Mouse (Mus musculus): ENCODE results near the gene Efhb. TPM values are rescaled to one million over a fixed set of nuclear protein-coding genes. Genes with fewer than 3 reads are reported as not detected.
A peak's percentile ranks its signal among the peaks of the same experiment; 100 is the strongest.

The Efhb gene
- polyA plus RNA-seq (2014; fragmentation: Nextera tagmentation; extraction: Ambion mirVana): 0.26 and 0.65 TPM in 2 replicates

DNA sequence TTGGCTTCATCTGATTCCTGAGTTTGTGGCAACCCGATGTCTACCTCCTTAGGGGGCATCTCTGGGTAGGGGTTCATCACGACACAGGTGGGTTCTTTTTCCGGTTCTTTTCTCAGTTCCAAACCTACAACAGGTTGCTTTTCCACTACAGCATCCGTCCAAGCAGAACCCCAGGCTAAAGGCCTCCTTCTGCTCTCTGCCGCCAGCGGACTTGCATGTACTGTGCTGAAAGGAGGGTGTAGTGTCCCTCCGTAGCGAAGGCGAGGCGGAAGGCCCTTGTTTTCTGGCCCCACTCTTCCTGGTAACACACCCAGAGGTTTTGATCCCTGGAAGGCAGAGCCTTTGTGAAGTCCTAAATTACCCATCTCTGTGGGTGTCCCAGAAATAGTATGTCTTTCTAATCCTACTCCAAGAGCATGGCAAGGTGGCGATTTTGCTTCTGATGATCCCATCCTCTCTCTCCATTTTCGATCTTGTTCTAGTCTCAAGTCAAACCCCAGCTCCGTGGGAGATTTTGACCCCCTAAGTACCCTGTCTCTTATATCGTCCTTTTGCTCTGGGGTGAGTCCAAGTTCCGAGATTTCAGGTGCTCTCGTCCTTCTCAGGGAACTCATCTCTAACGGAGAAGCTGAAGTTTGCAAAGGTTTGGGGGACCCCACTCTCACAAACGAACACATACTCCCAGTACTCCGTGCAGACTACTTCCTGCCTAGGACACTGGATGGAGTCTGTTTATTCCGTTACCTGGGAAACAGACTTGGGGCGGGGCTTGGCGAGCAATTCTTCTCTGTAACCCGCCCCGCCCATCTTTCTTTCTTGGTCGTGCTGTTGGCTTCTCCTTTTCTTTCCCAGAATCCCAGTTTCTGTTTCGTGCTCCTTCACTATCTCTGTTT is at the start of gene Efhb:
Gene Efhb, minus strand, starts transcription at position 719 of the 893 bp plus-strand sequence.
- Histone ChIP-seq H3K9ac (ENCODE audit: low read length) (peak within 1 kb of the TSS; percentile 61), H3K4me3 (ENCODE audit: low read depth, low read length) (peak within 1 kb of the TSS; percentile 40), H3K27me3 (ENCODE audit: control insufficient read depth, insufficient read depth, low read length) (no peaks in the 10 kb centered on the region), H3K36me3 (ENCODE audit: control insufficient read depth, insufficient read depth, low read length) (no peaks in the 10 kb centered on the region), H3K9me3 (ENCODE audit: control insufficient read depth, low read length) (no peaks in the 10 kb centered on the region), H3K4me2 (peak within 1 kb of the TSS; percentile 65), H3K4me1 (ENCODE audit: control insufficient read depth, insufficient read depth, low read length) (peaks cover 4% of the 10 kb centered on the region), H3K27ac (ENCODE audit: low read depth, low read length) (no peak within 1 kb of the TSS)
- ATAC-seq (ENCODE audit: low FRiP score): peak; percentile 97
- WGBS: 24% methylated on average over 26 of the region's 26 CpGs
- peak; percentile 98 for DNase-seq (ENCODE audit: low spot score, missing footprints)

DNA sequence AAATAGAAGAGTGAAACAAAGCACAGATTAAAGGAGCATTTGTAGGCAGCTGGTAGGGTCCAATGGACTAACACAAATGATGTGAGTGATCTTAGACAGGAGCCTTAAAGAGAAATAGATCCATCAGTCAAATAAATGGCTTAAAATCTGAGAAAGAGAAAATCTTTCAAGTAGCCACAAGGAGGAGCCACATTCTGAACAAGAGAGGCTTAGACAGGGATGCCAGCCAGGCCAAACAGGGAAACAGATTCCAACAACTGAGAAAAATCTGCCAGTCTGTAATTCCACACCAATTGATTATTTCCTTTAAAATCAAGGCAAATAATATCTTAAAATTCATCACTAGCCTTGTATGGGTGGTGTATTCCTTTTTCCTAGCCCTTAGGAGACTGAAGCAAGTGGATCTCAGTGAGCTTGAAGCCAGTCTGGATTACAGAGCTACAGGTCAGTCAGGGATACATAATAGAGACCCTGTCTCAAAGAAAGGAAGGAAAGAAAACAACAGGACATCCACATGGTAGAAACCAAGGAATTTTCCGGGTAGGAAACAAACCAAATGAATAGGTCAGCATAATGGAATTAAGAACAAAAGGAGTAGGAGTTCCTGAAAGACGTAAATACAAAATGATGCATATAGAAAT is 49.3 kb upstream of the Efhb start:
- H3K4me1 ChIP-seq (ENCODE audit: control insufficient read depth, insufficient read depth, low read length): no peaks in the 10 kb centered on the region
- H3K4me3 ChIP-seq (ENCODE audit: low read depth, low read length): no peak overlapping the region
- 80% methylated on average over 2 of the region's 2 CpGs for WGBS
- no peaks in the 10 kb centered on the region for H3K36me3 ChIP-seq (ENCODE audit: control insufficient read depth, insufficient read depth, low read length)
- ATAC-seq (ENCODE audit: low FRiP score) (no peak), DNase-seq (ENCODE audit: low spot score, missing footprints) (peak; percentile 80)
- no peak overlapping the region for H3K27ac ChIP-seq (ENCODE audit: low read depth, low read length)
- H3K27me3 ChIP-seq (ENCODE audit: control insufficient read depth, insufficient read depth, low read length): no peaks in the 10 kb centered on the region
- H3K9me3 ChIP-seq (ENCODE audit: control insufficient read depth, low read length): no peaks in the 10 kb centered on the region
- no peak overlapping the region for H3K4me2 ChIP-seq
- H3K9ac ChIP-seq (ENCODE audit: low read length): no peak overlapping the region

DNA sequence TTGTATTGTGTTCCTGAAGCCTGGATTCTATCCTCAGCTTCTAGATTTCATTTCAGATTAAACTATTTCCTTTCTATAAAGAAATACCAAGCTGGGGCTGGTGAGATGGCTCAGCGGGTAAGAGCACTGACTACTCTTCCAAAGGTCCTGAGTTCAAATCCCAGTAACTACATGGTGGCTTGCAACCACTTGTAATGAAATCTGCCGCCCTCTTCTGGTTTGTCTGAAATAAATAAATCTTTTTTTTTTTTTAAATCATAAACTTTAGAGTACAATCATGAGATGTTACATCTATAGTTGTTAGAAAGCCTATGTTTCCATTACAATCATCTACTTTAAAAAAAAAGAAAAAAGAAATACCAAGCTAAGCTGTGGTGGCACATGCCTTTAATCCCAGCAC is 39.8 kb upstream of the Efhb start:
- Histone ChIP-seq H3K27me3 (ENCODE audit: control insufficient read depth, insufficient read depth, low read length) (no peaks in the 10 kb centered on the region), H3K9ac (ENCODE audit: low read length) (no peak overlapping the region), H3K4me1 (ENCODE audit: control insufficient read depth, insufficient read depth, low read length) (no peaks in the 10 kb centered on the region), H3K9me3 (ENCODE audit: control insufficient read depth, low read length) (no peaks in the 10 kb centered on the region), H3K36me3 (ENCODE audit: control insufficient read depth, insufficient read depth, low read length) (peaks cover 10% of the 10 kb centered on the region; the same call in 1 of the 2 replicates), H3K27ac (ENCODE audit: low read depth, low read length) (no peak overlapping the region), H3K4me3 (ENCODE audit: low read depth, low read length) (no peak overlapping the region), H3K4me2 (no peak overlapping the region)
- no peak for DNase-seq (ENCODE audit: low spot score, missing footprints)
- 98% methylated on average over 2 of the region's 2 CpGs for WGBS
- no peak for ATAC-seq (ENCODE audit: low FRiP score)

DNA sequence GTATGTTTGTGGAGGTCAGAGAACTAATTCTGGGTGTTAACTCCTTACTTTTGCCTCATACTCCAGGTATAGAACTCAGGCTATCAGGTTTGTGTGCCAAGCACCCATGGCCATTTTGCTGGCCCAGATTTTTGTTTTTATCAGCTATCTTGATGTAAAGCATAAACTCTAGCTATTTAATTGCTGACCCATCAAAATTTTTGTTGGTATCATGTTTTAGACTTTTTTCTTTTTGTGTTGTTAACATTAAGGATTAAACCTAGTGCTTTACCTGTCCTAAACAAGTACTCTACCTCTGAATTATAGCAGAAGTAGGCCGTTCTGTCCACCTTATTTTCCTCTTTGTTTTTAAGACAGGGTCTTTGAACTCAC is 25.9 kb upstream of the Efhb start:
- H3K4me2 ChIP-seq: no peak overlapping the region
- H3K9me3 ChIP-seq (ENCODE audit: control insufficient read depth, low read length): no peaks in the 10 kb centered on the region
- H3K9ac ChIP-seq (ENCODE audit: low read length): no peak overlapping the region
- H3K4me1 ChIP-seq (ENCODE audit: control insufficient read depth, insufficient read depth, low read length): no peaks in the 10 kb centered on the region
- H3K27ac ChIP-seq (ENCODE audit: low read depth, low read length): no peak overlapping the region
- no peak overlapping the region for H3K4me3 ChIP-seq (ENCODE audit: low read depth, low read length)
- no peaks in the 10 kb centered on the region for H3K27me3 ChIP-seq (ENCODE audit: control insufficient read depth, insufficient read depth, low read length)
- ATAC-seq (ENCODE audit: low FRiP score): no peak
- DNase-seq (ENCODE audit: low spot score, missing footprints): no peak
- 93% methylated on average over 1 of the region's 1 CpGs for WGBS
- no peaks in the 10 kb centered on the region for H3K36me3 ChIP-seq (ENCODE audit: control insufficient read depth, insufficient read depth, low read length)

DNA sequence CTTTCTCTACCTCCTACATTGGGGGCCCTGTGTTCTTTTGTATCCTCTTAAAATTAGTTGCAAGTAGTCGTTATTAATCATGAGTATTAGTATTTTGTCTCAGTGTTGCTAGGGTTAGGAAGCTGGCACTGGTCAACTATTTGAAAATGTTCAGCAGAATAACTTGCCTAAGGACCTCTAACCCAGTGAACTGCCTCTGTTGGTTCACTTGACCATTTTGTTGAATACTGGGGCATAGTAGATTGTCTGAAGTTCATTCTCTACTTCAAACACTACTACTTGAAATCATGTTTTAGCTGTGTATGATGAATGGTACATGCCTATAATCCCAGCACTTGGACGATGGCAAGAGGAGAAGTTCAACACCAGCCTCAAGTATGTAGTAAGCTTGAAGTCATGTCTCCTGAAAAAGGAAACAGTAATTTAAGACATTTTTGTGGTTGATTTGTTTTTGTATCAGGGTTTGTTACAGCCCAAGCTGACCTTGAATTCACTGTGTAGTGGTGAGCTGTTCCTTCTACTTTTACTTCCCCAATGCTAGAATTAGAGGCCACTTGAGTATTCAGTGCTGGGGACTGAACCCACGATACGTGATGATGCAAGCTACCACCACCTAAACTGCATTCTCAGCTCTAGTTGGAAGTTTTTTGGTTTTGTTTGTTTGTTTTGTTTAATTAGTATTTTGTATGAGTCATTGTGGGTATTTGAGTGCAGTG is 25.3 kb upstream of the Efhb start:
- Histone ChIP-seq H3K36me3 (ENCODE audit: control insufficient read depth, insufficient read depth, low read length) (no peaks in the 10 kb centered on the region), H3K4me1 (ENCODE audit: control insufficient read depth, insufficient read depth, low read length) (no peaks in the 10 kb centered on the region), H3K27ac (ENCODE audit: low read depth, low read length) (no peak overlapping the region), H3K4me2 (no peak overlapping the region), H3K9ac (ENCODE audit: low read length) (no peak overlapping the region), H3K9me3 (ENCODE audit: control insufficient read depth, low read length) (no peaks in the 10 kb centered on the region), H3K27me3 (ENCODE audit: control insufficient read depth, insufficient read depth, low read length) (no peaks in the 10 kb centered on the region), H3K4me3 (ENCODE audit: low read depth, low read length) (no peak overlapping the region)
- ATAC-seq (ENCODE audit: low FRiP score) (no peak), DNase-seq (ENCODE audit: low spot score, missing footprints) (peak; percentile 53)
- 96% methylated on average over 4 of the region's 4 CpGs for WGBS

DNA sequence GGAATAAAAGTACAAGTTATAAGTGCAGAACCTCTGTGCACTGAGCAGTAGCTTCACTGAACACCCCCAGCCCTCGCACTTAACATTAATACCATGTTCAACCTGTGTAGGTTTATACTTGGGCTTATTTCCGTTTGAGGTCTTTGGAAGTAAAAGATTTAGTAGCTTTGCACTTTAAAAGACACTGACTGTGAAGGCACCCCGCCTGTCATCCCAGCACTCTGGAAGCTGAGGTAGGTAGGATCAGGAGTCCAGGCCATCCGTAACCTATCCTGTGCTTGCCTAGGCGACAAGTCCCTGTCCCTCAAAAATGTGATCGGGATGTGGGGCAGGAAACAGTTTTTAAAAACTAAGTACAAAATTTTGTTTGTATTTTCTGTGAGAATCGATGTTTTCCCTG is 17.3 kb upstream of the Efhb start:
- Histone ChIP-seq H3K9ac (ENCODE audit: low read length) (peak overlapping the region; percentile 92), H3K9me3 (ENCODE audit: control insufficient read depth, low read length) (no peaks in the 10 kb centered on the region), H3K4me3 (ENCODE audit: low read depth, low read length) (peak overlapping the region; percentile 95), H3K36me3 (ENCODE audit: control insufficient read depth, insufficient read depth, low read length) (no peaks in the 10 kb centered on the region), H3K27ac (ENCODE audit: low read depth, low read length) (no peak overlapping the region), H3K4me1 (ENCODE audit: control insufficient read depth, insufficient read depth, low read length) (peaks cover 13% of the 10 kb centered on the region), H3K4me2 (peak overlapping the region; percentile 85), H3K27me3 (ENCODE audit: control insufficient read depth, insufficient read depth, low read length) (no peaks in the 10 kb centered on the region)
- ATAC-seq (ENCODE audit: low FRiP score) (no peak), DNase-seq (ENCODE audit: low spot score, missing footprints) (peak; percentile 81)
- 55% methylated on average over 7 of the region's 7 CpGs for WGBS

DNA sequence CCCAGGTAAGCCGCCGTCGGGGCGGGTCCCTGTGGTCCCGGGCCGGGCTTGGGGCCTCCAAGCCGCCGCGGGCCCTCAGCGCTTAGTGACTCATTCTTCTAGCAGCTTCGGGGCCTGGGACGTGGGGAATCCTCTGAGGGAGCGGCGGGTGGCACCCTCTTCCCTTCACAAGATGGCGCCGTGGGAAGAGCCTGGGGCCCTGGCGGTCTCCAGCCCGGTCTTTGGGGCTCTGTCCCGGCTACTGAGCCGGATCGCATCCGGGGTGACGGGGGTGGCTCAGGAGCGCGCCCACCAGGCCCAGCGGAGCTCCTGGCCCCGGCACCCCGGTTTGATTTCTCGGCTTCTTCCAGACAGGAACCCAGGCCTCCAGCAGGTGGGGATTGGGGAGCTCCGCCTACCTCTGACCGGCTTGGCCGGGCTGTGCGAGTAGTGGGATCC is 16.5 kb upstream of the Efhb start:
- Histone ChIP-seq H3K4me3 (ENCODE audit: low read depth, low read length) (peak overlapping the region; percentile 95), H3K27me3 (ENCODE audit: control insufficient read depth, insufficient read depth, low read length) (no peaks in the 10 kb centered on the region), H3K9me3 (ENCODE audit: control insufficient read depth, low read length) (no peaks in the 10 kb centered on the region), H3K27ac (ENCODE audit: low read depth, low read length) (peak overlapping the region; percentile 97), H3K9ac (ENCODE audit: low read length) (peak overlapping the region; percentile 92), H3K36me3 (ENCODE audit: control insufficient read depth, insufficient read depth, low read length) (no peaks in the 10 kb centered on the region), H3K4me1 (ENCODE audit: control insufficient read depth, insufficient read depth, low read length) (peaks cover 13% of the 10 kb centered on the region), H3K4me2 (peak overlapping the region; percentile 85)
- ATAC-seq (ENCODE audit: low FRiP score) (no peak), DNase-seq (ENCODE audit: low spot score, missing footprints) (no peak)
- WGBS: 0% methylated on average over 28 of the region's 33 CpGs

DNA sequence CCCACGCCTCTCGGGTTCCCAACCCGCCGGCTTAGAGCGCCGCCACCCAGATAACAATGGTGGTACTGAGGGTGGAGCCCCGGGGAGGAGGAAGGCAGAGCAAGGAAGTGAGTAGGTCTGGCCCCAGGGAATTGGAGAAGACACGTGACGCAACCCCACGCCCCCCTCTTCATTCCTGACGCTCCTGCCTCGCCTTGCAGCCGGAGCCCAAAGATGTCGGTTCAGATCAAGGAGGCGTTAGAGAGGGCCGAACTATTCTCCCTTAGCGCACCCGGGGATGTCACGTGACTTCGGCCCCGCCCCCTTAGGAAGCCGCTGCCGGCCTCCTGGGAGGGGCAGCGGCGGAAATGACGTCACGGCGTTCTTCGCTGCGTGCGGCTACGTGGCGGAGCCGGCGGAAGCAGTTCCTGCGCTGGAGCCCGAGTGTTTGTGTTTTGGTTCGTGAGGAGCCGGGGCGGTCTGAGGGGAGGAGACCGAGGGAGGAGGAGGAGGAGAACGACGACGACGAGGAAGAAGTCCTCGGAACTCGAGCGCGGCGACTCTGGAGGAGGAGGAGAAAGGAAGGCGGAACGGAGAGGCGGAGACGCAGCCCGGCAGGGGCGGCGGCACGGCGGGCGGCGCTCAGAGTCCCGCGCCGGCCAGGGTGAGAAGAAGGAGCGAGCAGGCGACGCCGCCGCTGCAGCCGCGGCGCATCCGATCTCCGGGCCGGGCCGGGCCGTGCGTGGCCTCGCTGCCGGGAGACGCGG is 15.9 kb upstream of the Efhb start, which contains the start of gene Rab5a:
Gene Rab5a, plus strand, starts transcription at position 377 of the 746 bp plus-strand sequence.
- Histone ChIP-seq H3K36me3 (ENCODE audit: control insufficient read depth, insufficient read depth, low read length) (no peaks in the 10 kb centered on the region), H3K27me3 (ENCODE audit: control insufficient read depth, insufficient read depth, low read length) (no peaks in the 10 kb centered on the region), H3K9ac (ENCODE audit: low read length) (peak within 1 kb of the TSS; percentile 92), H3K9me3 (ENCODE audit: control insufficient read depth, low read length) (no peaks in the 10 kb centered on the region), H3K4me1 (ENCODE audit: control insufficient read depth, insufficient read depth, low read length) (peaks cover 13% of the 10 kb centered on the region), H3K4me3 (ENCODE audit: low read depth, low read length) (peak within 1 kb of the TSS; percentile 95), H3K27ac (ENCODE audit: low read depth, low read length) (peak within 1 kb of the TSS; percentile 97), H3K4me2 (peak within 1 kb of the TSS; percentile 85)
- DNase-seq (ENCODE audit: low spot score, missing footprints) (peak; percentile 100), ATAC-seq (ENCODE audit: low FRiP score) (peak; percentile 97)
- under 1% methylated on average over 63 of the region's 82 CpGs for WGBS
